Mouse (Mus musculus) T-helper 17 cell (primary cell): ENCODE data around the gene U2af1l4.

Experiments used
- in situ Hi-C, 2 experiments: fragments of 300-600 bp; cut with MboI, MseI; formaldehyde crosslinking; loops; 1 replicate in 1 of 2; 2 replicates in 1 of 2; pipeline ENCODE4 v1.15.1; 2025; ENCODE audit warnings: high pct_unique_total_duplicates in 2 of 2

U2af1l4 gene

DNA sequence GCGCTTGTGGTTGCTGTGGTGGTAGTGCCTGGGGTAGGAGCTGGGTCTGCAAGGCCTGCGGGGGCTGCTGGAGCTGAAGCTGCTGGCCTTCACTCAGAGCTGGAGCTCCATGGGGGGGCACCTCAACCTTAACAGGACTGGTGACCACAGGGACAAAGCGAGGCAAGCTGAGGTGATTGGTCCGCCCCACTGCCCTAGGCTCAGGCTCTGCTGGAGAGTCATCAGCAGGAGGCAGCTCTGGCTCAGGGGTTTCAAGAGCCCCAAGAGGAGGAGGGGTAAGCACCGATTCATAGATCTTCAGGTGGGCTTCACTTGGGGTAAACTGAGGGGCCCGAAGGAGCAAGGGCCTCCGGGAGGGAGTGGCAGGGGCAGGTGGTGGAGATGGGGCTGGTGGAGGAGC, 22.1 kb downstream of the U2af1l4 start:
- in situ Hi-C loops, result no loop called here

DNA sequence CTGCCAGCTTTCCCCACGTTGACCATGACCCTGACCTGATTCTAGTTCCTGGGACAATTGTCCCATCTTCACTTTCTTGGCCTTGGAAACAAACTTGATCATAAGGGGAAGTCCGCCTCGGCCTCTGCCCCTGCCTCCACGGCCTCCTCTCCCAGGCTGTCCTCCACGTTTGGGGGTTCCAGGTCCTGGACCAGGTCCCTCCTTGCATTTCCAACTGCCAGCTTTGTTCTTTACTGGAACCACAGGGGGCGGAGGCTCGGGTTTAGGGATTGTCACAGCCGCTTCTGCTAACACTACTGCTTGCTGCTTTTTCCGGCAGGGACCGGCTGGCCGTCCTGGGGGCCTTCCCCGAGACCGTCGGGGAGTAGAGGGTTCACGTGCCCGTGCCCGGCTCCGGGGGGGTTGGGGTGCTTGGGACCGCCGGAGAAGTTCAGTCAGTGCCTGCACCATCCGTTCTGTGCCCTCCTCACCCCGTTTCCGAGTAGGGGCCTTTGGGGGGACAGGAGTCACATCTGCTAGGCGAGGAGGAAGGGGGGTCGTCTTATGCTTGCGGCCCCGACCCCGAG, 23.4 kb downstream of the U2af1l4 start:
- in situ Hi-C loops, result no loop called here

DNA sequence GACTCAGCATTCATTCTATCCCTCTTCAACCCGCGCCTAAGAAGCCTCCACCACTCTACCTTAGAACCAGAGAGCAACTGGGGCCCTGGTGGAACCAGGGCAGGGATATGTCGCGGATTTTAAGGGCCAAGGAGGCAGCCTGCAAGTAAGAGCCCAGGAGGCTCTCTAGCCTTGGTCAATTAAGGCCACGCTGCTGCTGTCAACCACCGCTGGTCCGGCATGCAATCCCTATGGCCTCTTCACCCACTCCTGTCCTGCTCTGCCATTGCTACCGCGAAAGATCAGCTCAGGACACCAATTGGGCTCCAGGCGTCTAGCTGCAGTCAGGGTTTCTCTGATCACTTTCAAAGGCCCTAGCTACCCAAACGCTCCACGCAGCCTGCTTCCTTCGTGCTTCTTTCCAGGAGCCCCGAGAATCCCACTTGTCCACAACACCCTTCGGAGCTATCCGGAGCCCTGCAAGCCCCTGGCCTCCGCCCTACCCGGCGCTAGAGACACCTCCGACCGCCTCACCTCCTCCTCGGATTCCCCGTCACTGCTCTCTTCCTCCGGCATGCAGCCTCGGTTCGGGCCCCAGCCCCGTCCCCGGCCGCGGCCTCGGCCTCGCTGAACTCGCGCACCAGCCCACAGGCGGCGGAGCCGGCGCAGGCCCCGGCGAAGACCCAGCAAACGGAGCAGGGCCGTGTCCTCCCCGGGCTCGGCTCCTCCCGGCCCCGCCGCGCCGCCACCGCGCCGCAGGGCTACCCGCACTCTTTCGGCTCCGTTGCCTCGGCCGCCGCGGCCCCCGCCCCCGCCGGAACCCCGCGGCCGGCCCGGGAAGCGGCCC, 25.0 kb downstream of the U2af1l4 start:
- in situ Hi-C loops, result no loop called here

DNA sequence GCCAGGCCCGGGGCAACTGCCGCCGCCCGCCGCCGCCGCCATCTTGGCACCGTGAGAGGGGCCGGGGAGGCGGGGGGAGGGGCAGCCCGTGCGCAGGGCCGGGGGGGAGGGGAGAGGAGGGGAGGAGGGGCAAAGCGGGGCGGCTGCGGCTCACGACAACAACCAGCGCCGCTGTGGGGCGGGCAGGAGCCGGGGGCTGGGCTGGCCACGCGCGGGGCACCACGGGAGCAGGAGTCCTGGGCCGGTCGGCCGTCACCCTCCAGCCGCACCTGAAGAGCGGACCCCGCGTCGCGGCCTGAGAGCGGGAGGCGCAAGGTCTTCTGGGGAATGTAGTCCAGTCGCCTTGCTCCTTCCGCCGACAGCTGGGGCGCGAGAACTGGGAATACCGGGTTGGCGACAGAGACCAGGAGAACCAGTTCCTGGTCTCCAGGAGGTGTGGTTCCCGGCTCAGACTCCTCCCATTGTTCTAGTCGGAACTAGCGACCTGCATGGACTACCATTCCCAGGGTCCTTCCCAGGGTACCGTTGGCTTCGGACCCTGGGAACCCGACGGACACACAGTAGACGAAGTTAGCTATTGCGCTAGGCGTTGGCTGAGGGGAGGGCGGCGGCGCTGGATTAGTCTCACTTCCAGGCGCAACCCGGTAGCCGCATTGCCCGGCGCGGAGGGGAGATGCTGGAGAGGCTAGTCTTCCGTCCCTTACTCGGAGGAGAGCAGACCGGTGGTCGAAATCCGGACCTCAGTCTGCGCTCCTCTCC, 25.8 kb downstream of the U2af1l4 start, which contains the start of gene Kmt2b:
Gene Kmt2b (minus strand): TSS at position 51 of the 759 bp plus-strand sequence.
- in situ Hi-C loops, result no loop called here

DNA sequence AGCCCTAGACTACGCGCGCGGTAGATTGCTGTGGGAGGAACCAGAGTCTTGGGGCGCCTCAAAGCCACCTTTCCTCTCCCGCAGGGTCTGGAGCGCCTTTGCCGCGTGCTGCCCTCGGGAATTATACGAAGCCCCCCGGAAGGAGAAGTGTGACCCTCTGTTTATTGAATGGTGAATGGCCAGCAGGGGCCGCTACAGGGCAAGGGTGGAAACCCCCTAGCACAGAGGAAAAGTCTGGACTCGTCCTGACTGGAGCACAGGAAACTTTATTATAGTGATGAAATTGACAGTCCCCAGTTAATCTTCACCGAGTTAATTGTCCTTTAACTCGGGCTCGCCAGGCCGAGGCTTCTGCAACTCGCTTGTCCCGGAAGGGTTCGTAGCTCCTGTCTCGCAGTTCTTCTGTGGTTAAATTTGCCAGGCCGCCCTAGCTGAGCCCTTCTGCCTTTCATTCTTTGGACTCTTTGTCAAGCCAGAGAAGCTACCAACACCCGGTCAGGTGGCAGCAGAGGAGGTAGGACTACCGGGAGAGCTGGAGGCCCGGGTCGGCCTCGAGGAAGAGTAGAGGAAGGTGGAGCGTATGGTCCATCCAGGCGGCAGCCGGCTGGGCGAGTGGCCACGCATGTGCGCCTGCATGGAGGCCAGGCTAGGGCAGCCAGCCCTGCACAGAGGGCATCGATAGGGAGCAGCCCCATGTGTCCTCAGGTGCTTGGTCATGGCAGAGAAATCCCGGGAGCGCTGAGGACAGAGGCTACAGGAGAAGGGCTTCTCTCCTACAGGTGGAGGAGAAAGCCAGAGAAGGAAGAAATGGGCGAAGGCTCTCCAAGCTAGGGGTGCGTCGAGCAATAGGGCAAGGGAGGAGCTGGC, 26.6 kb downstream of the U2af1l4 start:
- in situ Hi-C loops, result no loop called here

DNA sequence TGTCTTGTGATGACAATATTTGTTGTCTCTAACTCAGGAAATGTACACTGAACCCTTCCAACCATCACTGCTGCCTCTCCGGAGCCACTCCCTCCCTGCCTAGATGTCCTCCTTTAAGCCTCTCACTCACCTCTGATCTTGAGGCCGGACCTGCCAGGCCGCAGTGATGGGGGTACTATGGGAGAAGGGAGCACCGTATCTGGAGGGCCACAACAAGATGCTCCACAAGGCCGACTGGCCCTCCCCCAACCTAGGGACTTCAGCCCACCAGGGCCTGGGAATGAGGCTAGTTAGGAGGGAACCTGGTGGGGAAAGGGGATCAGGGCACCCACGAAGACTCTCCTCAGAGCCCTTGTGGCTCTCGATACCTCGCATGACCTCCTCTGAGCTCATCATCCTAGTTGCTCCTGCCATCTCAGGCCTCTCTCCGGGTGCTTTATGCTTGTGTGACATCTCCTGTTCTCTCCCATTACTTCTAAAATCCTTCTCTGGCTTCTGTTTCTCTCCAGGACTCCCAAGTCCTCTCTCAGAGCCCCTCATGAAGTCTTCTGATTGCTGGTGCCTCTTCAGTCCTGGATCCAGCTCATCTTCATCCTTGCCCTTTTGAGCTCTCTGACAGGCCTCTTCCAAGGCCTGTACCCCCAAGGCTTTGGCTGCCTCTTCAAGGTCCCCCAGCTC, 28.0 kb downstream of the U2af1l4 start:
- in situ Hi-C loops, result no loop called here

DNA sequence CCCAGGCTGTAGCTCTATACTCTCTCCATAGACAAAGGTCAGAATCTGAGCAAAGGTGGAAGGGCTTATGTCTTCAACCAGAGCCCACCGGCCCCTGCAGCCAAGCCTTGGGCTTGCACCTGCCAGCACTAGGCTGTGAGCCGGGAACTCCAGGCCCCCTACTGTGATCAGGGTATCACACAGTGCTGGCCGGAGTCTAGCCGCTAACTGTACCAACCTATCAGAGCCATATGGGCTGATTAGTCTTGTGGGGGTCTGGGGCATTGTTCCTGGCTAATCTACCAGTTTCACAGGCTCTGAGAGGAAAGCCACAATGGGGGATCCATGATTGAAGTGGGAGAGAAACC, 28.5 kb downstream of the U2af1l4 start:
- in situ Hi-C loops, result no loop called here

DNA sequence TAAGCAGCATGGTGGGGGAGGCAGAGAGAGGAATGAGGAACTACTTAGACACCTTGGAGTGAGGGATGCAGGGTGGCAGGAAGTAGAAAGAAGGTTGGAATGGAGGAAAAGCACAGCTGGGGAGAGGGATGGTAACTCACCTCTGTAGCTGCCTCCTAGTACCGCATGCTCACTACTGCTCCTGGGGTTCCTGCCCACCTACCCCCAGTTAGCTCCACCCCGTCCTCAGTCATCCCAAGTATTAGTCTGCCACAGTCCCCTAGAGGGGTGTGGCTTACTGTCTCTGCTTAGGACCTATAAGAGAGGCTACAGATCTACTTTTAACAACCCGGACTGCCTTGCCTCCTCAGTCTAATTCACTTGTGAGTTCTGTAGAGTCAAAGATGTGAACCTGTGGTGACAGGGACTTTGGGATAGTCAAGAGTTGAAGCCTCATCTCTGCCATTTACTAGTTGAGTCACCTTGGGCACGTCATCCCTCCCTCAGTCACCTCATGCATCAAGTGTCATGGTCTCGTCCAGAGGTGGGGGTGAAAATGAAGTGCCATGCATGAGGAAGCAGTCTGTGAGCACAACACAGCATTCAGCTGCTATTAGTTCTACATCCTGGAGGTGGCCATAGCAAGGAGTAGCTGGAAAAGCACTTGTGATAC, 29.8 kb downstream of the U2af1l4 start:
- in situ Hi-C loops, result no loop called here

DNA sequence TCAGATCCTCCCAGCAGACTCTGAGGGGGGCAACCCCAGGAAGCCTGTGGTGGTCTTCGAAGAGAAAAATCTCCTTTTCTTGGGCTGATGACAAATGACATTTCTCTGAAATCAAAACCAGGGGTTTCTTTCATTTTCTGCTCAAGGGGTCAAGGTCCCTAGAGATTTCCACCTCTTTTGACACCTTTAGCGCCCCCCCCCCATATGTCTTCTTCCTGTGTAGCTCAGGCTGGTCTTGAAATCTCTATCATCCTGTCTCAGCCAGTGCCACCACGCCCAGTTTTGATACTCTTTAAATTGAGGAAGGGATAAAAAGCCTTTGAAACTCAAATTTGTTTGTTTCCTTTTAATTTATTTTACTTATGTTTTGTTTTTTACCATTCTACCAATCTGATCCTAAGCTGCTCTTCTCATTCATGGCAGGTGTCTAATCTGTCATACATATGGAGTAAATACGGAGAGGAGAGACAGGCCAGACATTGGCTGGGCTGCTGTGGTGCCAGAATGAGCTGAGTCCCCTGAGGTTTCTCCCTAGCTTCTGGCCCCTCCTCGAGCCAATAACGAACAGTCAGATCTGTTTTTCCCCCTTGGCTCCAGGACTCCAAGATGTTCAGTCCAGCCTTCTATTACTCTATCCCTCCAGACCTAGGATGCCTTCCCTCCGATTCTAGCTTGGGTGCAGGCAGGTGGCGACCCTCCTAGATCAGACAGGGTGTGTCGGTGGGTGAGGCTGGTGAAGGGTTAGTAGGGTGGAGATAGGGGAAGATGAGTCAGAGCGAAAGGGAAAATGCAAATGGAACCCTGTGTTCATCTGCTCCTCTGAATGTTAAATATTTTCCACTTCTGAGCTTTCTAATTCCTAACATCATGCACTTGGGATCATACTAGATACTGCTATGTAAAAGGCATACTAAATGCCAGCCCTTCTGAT, 30.7 kb downstream of the U2af1l4 start:
- in situ Hi-C loops, result no loop called here

DNA sequence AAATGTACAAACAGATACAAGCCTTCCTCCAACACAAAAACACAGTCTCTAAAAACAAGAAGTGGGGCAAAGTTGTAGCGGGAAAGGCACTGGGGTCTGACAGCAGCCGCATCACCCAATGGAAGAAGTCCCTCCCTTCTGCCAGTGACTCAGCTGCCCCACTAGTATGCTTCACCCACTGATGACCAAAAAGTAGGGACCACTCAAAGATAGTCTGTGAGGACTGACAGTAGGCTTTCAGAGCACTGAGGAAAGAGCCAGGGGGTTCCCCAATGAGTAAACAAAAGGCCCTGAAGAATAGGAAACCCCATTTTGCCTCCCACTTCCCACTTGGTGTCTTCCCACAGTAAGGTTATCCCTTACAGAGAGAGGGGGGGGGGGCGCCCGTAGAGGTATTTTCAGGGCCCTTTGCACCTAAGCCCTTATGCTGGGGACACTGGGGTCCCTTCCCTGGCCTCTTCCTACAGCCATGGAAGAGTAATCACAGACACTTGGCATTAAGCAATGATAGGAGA, 31.5 kb downstream of the U2af1l4 start:
- in situ Hi-C loops, result no loop called here

DNA sequence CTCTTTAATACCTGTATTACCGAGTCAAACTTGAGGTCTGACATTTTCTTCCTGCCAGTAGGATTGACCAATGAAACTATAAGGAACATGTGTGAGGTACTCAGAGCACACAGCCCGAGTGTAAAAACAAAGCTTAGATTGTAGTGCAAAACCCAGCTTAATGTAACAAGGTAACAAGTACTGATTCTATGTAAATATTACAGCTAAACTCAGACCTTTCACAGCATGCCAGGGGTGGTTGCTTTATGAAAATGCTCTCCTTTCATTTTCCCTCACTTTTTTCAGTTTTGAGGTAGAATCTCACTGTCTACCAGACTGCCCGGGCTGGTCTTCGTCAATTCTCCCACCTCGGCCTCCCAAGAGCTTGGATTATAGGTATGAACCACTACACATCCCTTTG, 33.0 kb downstream of the U2af1l4 start:
- in situ Hi-C loops, result no loop called here

DNA sequence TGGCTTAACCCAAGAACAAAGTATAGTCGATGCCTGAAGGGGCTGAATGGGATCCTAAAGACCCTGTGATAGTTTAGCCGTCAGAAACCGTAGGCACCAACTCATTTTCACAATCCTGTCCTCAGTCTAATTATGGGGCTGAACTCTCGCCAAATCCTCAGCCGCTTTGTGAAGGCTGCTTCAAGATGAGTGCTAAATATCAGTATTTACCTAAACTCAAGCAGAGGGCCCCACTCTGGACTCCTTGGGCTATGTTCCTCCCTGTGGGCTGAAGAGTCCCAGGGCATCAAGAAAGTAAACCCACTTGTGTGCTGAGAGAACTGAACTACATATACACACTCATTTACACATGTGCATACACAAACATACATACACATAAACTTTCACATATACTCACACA, 33.7 kb downstream of the U2af1l4 start:
- in situ Hi-C loops, result no loop called here

DNA sequence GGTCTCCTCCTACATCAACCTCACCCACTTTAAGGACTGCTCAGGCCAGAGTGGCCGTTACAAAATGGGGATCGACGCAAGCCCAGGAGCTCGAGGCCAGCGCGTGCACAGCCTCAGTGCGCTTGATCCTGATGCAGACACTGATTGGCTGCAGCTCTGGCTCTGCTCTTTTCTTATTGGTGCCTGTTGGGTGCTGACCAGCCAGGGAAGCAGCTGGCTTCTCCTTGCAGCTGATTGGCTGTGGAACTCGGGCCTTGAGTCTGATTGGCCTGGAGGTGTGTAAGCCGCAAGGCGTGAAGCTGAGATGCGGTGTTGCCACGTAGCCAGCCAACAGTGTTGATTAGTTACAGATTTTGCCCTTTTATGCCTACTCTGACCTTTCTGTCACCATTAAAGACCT, 35.7 kb downstream of the U2af1l4 start, which contains the start of gene Zbtb32:
Gene Zbtb32 (minus strand): TSS at position 124 of the 400 bp plus-strand sequence.
- in situ Hi-C loops, result no loop called here

DNA sequence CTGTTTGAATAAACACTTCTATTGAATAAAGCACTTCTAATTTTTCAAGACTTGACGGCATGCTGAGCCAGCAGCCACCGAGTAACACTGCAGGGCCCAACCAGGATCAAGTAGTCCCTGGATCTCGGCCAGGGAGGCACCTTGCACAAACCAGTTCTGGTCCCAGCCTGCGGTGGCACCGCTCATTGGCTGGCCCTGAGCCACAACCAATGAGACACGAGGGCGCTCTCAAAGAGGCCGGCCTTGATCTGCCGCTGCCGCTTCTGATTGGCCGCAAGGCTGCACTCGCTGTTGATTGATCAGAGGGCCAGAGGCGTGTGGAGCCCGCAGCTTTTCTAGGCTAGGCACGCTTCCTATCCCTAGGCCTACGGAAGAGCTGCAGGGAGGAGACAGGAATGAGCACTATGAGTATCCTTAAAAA, 36.8 kb downstream of the U2af1l4 start:
- in situ Hi-C loops, result no loop called here

DNA sequence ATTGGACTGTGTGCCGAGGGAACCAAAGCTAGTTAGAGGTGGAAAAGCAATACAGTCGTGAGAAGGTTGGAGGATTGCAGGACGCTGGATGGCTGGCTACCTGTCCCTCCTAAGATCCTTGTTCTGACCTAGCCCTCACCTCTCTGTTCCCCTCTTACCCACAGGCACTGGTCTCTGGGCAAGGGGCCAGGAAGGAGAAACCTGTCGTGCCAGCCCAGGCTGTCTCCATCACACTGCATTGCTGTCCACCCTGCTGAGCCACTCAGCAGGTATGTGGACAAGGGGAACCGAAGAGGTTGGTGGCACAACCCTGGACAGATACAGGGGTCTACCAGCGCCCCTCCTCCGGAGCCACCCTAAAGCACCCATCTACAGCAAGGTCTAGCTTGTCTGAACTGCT, 37.5 kb downstream of the U2af1l4 start:
- in situ Hi-C loops, result no loop called here

DNA sequence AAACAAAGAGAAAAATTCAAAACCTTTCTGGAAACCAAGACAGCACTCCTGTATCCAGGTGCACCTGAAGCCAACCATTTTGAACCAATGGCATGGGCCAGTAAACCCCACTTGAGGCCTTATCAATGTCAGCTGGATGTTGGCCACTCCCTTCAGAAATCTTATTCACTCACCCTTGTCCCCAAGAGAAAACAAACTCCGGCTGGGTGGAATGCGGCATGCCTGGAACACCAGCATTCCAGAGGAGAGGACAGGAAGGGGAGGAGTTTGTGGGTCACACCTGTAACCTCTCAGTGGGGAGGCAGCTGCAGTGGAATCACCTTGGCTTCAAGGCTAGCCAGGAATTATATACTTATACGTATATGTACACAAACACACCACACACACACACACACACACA, 39.5 kb downstream of the U2af1l4 start:
- in situ Hi-C loops, result no loop called here

DNA sequence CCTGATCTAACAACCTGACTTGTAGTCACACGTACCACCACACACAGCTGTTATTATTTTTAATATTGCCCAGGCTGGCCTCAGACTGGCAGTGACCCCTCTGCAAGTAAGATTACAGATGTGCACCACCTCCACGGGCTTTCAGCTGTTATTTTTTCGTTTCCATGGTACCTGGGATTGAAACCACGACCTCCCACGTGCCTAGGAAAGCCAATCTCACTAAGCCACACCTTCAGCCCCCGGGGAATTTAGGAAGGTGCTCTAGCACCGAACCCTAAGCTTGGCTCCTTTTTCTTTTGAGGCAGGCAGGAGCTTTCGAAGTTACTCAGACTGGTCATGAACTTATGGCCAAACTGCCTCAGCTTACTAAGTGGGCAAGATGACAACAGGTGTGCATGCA, 41.3 kb downstream of the U2af1l4 start:
- in situ Hi-C loops, result no loop called here

DNA sequence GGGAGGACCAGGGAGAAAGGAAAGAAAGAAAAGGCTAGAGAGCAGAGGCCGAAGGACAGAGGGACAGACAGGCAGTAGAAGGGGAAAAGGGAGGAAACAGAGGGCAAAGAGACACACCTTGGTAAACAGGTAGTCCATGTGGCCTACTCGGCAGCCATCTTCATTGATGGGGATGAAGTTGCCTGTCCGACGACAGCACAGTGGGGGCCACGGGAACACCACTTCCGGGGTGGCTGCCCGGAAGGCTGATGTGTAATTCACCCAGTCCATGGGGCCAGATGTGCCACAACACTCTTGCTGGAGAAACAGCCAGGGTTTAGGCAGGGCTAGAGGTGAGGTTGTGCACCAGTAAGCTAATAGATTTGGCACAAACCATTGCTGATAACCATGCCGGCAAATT, 41.8 kb downstream of the U2af1l4 start:
- in situ Hi-C loops, result no loop called here

DNA sequence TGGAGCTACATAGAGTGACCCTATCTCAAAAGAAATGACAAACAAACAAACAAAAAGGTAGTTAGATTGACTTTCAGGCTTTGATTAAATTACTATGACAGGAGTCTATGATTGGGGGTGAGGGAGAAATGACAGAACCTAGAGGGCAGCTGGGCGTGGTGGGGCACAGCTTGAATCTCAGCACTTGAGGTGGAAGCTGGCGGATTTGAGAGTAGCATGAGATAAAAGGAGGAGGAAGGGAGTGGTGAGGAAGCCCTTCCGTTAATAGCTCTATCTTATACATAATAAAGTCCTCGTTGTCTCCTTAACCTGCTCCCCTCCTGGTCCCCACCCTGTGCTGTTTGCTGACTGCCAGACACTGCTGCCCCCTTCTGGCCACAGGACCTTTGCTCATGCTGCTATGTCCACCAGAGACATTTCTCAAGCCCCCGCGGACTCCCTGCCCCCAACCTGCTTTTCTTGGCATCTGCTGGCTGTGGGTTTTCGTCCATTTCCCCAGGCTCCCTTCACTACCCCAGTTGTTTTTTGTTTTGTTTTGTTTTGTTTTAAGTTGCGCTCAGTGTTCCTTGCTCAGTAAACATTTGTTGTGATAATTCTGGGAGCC, 44.7 kb downstream of the U2af1l4 start:
- in situ Hi-C loops, result no loop called here
